Mouse (Mus musculus): Measurements from ENCODE around the gene Snx20.

- TF ChIP-seq CTCF (IDR thresholded peaks at IDR 0.05; ENCODE audit: control insufficient read depth, insufficient read depth, insufficient replicate concordance, low read depth, low read length) (no peak), POLR2A (IDR thresholded peaks at IDR 0.05; ENCODE audit: control insufficient read depth, low read depth, low read length) (no peak)
These were observed 14.2 kb upstream of the Snx20 start for GRCm38 (mm10) chr8:88650016-88650708.

All from testis, adult 2 months (tissue).